Mouse (Mus musculus): ENCODE results near the gene Phospho1.

DNA sequence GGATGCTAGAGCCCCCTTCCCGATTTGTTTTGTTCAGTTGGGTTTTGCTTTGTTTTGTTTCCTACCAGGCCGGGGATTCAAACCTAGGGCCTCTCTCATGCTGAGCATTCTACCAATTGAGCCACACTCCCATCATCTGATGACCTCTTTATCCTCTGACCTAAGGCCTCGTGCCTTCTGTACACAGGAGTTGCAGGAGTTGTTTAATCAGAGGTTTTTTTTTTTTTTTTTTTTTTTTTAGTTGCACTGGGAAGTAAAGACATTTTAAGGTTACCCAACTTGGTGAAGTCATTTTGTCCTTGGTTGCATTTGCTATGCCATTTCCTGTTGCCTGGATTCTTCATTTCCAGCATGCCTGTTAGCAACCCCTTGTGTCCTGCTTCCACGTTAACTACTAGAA is 45.1 kb downstream of the Phospho1 start:
- TF ChIP-seq CTCF (IDR thresholded peaks at IDR 0.05; ENCODE audit: low read depth, low read length) (no peak), POLR2A (IDR thresholded peaks at IDR 0.05; ENCODE audit: extremely low read depth, insufficient read depth, low read length) (no peak)

Measured in liver, adult 2 months (tissue).